Mouse (Mus musculus) kidney, postnatal 14 days (tissue): ENCODE data around the gene Map3k9.

ENCODE experiments used
- DNase-seq: peaks from one replicate; pipeline ENCODE4 v3.0.0; 2022; ENCODE audit warnings: mixed read lengths

Gene Map3k9

GRCm38 (mm10) chr12:81781105-81781909 is at the start of gene Map3k9:
TSS of gene Map3k9 (minus strand) at chr12:81781175.
- peak; percentile 97 for DNase-seq

- no peak for DNase-seq
Measured at GRCm38 (mm10) chr12:81828355-81828754, 47.4 kb upstream of the Map3k9 start.

- no peak for DNase-seq
Measured at GRCm38 (mm10) chr12:81822778-81823480, 42.0 kb upstream of the Map3k9 start.

- no peak for DNase-seq
Measured at GRCm38 (mm10) chr12:81822176-81822575, 41.2 kb upstream of the Map3k9 start.

- DNase-seq, result no peak
Measured at GRCm38 (mm10) chr12:81820700-81821099, 39.7 kb upstream of the Map3k9 start.

- peak; percentile 20 for DNase-seq
Measured at GRCm38 (mm10) chr12:81817126-81817505, 36.1 kb upstream of the Map3k9 start.

- DNase-seq, result peak; percentile 47
Measured at GRCm38 (mm10) chr12:81816330-81817125, 35.6 kb upstream of the Map3k9 start.

GRCm38 (mm10) chr12:81814742-81815141 is 33.8 kb upstream of the Map3k9 start:
- DNase-seq, result no peak

GRCm38 (mm10) chr12:81810417-81810816 is 29.4 kb upstream of the Map3k9 start:
- DNase-seq, result no peak

- no peak for DNase-seq
Measured at GRCm38 (mm10) chr12:81808596-81808995, 27.6 kb upstream of the Map3k9 start.

- DNase-seq, result peak; percentile 70
Measured at GRCm38 (mm10) chr12:81807953-81808352, 27.0 kb upstream of the Map3k9 start.

GRCm38 (mm10) chr12:81807529-81807837 is 26.5 kb upstream of the Map3k9 start:
- no peak for DNase-seq

- peak; percentile 74 for DNase-seq
Measured at GRCm38 (mm10) chr12:81806759-81807528, 26.0 kb upstream of the Map3k9 start.

- no peak for DNase-seq
Measured at GRCm38 (mm10) chr12:81806114-81806513, 25.1 kb upstream of the Map3k9 start.

GRCm38 (mm10) chr12:81803803-81804202 is 22.8 kb upstream of the Map3k9 start:
- peak; percentile 14 for DNase-seq

GRCm38 (mm10) chr12:81803016-81803415 is 22.0 kb upstream of the Map3k9 start:
- DNase-seq, result no peak

- DNase-seq, result no peak
Measured at GRCm38 (mm10) chr12:81801134-81801533, 20.2 kb upstream of the Map3k9 start.

- DNase-seq, result peak; percentile 81
Measured at GRCm38 (mm10) chr12:81796541-81796940, 15.6 kb upstream of the Map3k9 start.

GRCm38 (mm10) chr12:81792511-81793218 is 11.7 kb upstream of the Map3k9 start:
- no peak for DNase-seq

- no peak for DNase-seq
Measured at GRCm38 (mm10) chr12:81789499-81789898, 8.5 kb upstream of the Map3k9 start.

- peak; percentile 93 for DNase-seq
Measured at GRCm38 (mm10) chr12:81788672-81789084, 7.7 kb upstream of the Map3k9 start.

- DNase-seq, result no peak
Measured at GRCm38 (mm10) chr12:81787262-81787661, 6.3 kb upstream of the Map3k9 start.
